Mouse (Mus musculus) liver, embryonic 12.5 days (tissue): ENCODE results near the gene Lat. TPM values are rescaled to one million over a fixed set of nuclear protein-coding genes. Genes with fewer than 3 reads are reported as not detected.

Source experiments
- ATAC-seq: fragments of 200-750 bp; cut with Nextera tagmentation; 2 replicates; pipeline ENCODE4 v1.8.0; 2017; ENCODE audit warnings: moderate number of reproducible peaks, mild to moderate bottlenecking, moderate library complexity
- H3K27ac ChIP-seq: fragments of 300-500 bp; sonication (generic); 2 replicates; pipeline ENCODE4 v1.5.1; 2016; ENCODE audit warnings: mild to moderate bottlenecking
- H3K27me3 ChIP-seq: fragments of 300-500 bp; sonication (generic); replicated peaks from 2 replicates; pipeline ENCODE4 v1.6.1; 2016; ENCODE audit warnings: mild to moderate bottlenecking, moderate library complexity
- H3K36me3 ChIP-seq: fragments of 300-500 bp; sonication (generic); 2 replicates; pipeline ENCODE4 v1.6.1; 2016; ENCODE audit warnings: mild to moderate bottlenecking, moderate library complexity
- H3K4me1 ChIP-seq: fragments of 300-500 bp; sonication (generic); 2 replicates; pipeline ENCODE4 v1.6.1; 2016
- H3K4me2 ChIP-seq: fragments of 300-500 bp; sonication (generic); 2 replicates; pipeline ENCODE4 v1.6.1; 2016; ENCODE audit warnings: mild to moderate bottlenecking, moderate library complexity
- H3K4me3 ChIP-seq: fragments of 300-500 bp; sonication (generic); 2 replicates; pipeline ENCODE4 v1.5.1; 2016; ENCODE audit warnings: mild to moderate bottlenecking, moderate library complexity
- H3K9ac ChIP-seq: fragments of 300-500 bp; sonication (generic); 2 replicates; pipeline ENCODE4 v1.6.1; 2016; ENCODE audit warnings: mild to moderate bottlenecking, moderate library complexity
- H3K9me3 ChIP-seq: fragments of 300-500 bp; sonication (generic); replicated peaks from 2 replicates; pipeline ENCODE4 v1.6.1; 2016; ENCODE audit warnings: mild to moderate bottlenecking, moderate library complexity
- WGBS: fragments of 180-500 bp; shearing (Covaris S2); methylation state at CpG from one replicate; pipeline ENCODE4 v1.1.7; 2016; ENCODE audit not compliant: insufficient replicate concordance; 5-methylcytosine and 5-hydroxymethylcytosine counted together
- polyA plus RNA-seq: library from polyadenylated mRNA; unstranded; fragments of >200 nt; fragmentation: Nextera tagmentation; extraction: Ambion mirVana; gene quantifications from 2 replicates; pipeline ENCODE4 v1.2.1, GENCODE M21; 2016

Gene Lat
- polyA plus RNA-seq, 1 experiment from 2014 or later, result 14.5 TPM

- 38% methylated on average over 6 of the region's 6 CpGs for WGBS
- no peak overlapping the region for H3K9ac ChIP-seq
These were observed 6.3 kb downstream of the Lat start for GRCm38 (mm10) chr7:126363038-126363437.

DNA sequence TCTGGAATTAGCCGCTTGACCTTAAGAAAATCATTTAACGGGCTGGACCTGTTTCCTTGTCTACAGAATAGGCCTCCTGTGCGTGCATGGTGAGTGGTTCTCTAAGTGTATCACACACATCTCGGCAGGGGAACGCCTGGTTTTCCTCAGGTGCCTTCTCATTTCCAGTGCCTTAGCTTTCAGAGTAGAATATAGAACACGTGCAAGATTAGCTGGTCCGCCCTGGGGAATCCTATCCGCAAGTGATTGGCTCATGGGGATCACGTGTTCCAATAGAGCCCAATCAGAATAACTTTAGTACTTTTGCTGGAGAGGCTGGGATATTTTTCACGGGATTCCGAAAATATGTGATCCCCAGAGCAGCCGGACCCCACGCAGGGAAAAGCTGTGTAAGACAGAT lies 10.3 kb downstream of the Lat start:
- WGBS, result 60% methylated on average over 13 of the region's 13 CpGs
- peaks cover 55% of the 10 kb centered on the region for H3K4me1 ChIP-seq
- H3K36me3 ChIP-seq, result peaks cover 7% of the 10 kb centered on the region; the same call in 1 of the 2 replicates

More at GRCm38 (mm10) chr7:126363038-126363437, 6.3 kb downstream of the Lat start:
- Histone ChIP-seq H3K4me1 (peaks cover 15% of the 10 kb centered on the region), H3K27ac (no peak overlapping the region), H3K36me3 (peaks cover 13% of the 10 kb centered on the region; the same call in 1 of the 2 replicates), H3K4me2 (no peak overlapping the region), H3K4me3 (no peak overlapping the region), H3K27me3 (no peaks in the 10 kb centered on the region), H3K9me3 (no peaks in the 10 kb centered on the region)
- ATAC-seq, result peak; percentile 59

DNA sequence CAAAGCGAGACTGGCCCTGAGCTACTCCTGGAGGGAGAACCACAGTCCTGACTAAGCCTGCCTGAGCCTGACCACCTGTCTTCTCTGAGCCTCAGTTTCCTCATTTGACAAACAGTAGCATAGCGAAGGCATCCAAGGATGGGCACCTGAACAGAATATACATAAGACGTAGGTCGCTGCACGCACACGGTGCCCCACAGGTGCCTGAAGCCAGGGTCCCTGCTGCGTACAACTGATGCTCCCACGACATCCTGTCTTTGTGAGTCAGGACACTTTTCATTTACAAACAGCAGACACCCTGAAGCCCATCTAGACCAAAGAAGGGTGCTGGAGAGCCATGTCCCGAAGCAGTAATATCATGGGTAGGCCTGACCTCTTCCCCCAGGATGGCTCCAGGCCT lies 11.0 kb downstream of the Lat start:
- ATAC-seq, result no peak
- Histone ChIP-seq H3K27me3 (no peaks in the 10 kb centered on the region), H3K27ac (no peak overlapping the region), H3K4me3 (no peak overlapping the region), H3K4me1 (peaks cover 59% of the 10 kb centered on the region), H3K4me2 (no peak overlapping the region), H3K9ac (no peak overlapping the region), H3K36me3 (peaks cover under 1% of the 10 kb centered on the region; the same call in 1 of the 2 replicates), H3K9me3 (no peaks in the 10 kb centered on the region)
- WGBS, result 88% methylated on average over 9 of the region's 9 CpGs

More for the DNA sequence above, 10.3 kb downstream of the Lat start:
- Histone ChIP-seq H3K9me3 (no peaks in the 10 kb centered on the region), H3K9ac (no peak overlapping the region), H3K4me3 (no peak overlapping the region), H3K27ac (no peak overlapping the region), H3K27me3 (no peaks in the 10 kb centered on the region), H3K4me2 (peak overlapping the region; percentile 14; the same call in 1 of the 2 replicates)
- no peak for ATAC-seq

- peaks cover 58% of the 10 kb centered on the region for H3K4me1 ChIP-seq
- no peak overlapping the region for H3K4me2 ChIP-seq
- H3K9ac ChIP-seq, result no peak overlapping the region
- H3K27me3 ChIP-seq, result no peaks in the 10 kb centered on the region
- H3K4me3 ChIP-seq, result no peak overlapping the region
- H3K27ac ChIP-seq, result peak overlapping the region; percentile 73; the same call in 1 of the 2 replicates
- no peak for ATAC-seq
- H3K9me3 ChIP-seq, result no peaks in the 10 kb centered on the region
- no peaks in the 10 kb centered on the region for H3K36me3 ChIP-seq
- WGBS, result 78% methylated on average over 6 of the region's 6 CpGs
These were observed 11.5 kb downstream of the Lat start for GRCm38 (mm10) chr7:126357838-126358237.

GRCm38 (mm10) chr7:126356793-126357591 lies 12.4 kb downstream of the Lat start:
- WGBS, result 13% methylated on average over 7 of the region's 7 CpGs
- Histone ChIP-seq H3K4me1 (peaks cover 54% of the 10 kb centered on the region), H3K4me3 (peak overlapping the region; percentile 23; the same call in 1 of the 2 replicates), H3K9ac (peak overlapping the region; percentile 55), H3K4me2 (peak overlapping the region; percentile 63), H3K36me3 (no peaks in the 10 kb centered on the region), H3K27me3 (no peaks in the 10 kb centered on the region), H3K27ac (peak overlapping the region; percentile 73), H3K9me3 (no peaks in the 10 kb centered on the region)
- peak; percentile 86 for ATAC-seq

GRCm38 (mm10) chr7:126355847-126356597 lies 13.3 kb downstream of the Lat start:
- Histone ChIP-seq H3K4me1 (peaks cover 54% of the 10 kb centered on the region), H3K9ac (0 out of 2 replicates have a peak overlapping the region, but pooled peaks have one; percentile 55), H3K27ac (peak overlapping the region; percentile 73), H3K4me3 (no peak overlapping the region), H3K9me3 (no peaks in the 10 kb centered on the region), H3K27me3 (no peaks in the 10 kb centered on the region), H3K4me2 (peak overlapping the region; percentile 63), H3K36me3 (no peaks in the 10 kb centered on the region)
- 39% methylated on average over 5 of the region's 5 CpGs for WGBS
- no peak for ATAC-seq

DNA sequence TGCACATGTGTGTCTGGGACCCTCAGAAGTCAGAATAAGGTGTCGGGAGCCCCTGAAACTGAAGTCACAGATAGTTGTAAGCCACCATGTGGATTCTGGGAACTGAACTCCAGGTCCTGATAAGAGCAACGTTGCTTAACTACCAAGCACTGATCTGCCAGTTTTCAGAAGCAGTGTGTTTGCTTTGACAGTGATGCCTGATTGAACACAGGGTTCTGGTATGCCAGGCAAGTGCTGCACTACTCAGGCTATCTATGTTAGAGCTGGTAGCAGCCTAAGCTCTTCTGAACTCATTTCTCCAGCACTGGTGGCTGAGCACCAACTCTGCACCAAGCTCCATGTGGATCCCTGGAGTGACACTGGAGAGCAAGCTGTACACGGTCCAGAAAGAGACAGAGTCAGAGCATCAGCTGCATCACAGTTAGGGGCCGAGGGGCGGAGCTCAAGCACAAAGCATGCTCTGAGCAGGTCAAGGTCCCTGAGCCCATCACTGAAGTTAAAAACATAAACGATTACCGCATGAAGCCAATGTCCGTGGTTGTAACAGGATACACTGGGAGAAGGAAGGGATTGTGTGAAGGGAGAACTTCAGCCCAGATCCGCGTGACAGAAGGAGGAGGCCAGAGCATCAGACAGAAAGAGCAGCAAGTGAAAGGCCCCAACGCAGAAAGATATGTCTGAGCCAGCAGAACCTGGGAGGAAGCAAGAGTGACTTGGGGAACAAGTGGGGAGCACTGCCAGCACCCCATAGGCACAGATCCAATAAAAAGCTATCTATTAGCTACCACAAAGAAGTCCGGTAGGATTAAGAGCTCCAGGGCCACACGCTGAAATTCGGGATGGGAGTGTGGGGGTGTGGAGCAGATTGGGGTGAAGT lies 14.4 kb downstream of the Lat start:
- H3K9ac ChIP-seq, result no peak overlapping the region
- ATAC-seq, result peak; percentile 36
- no peaks in the 10 kb centered on the region for H3K9me3 ChIP-seq
- peaks cover 54% of the 10 kb centered on the region for H3K4me1 ChIP-seq
- H3K4me2 ChIP-seq, result peak overlapping the region; percentile 27
- WGBS, result 46% methylated on average over 14 of the region's 14 CpGs
- H3K27ac ChIP-seq, result peak overlapping the region; percentile 42
- H3K4me3 ChIP-seq, result no peak overlapping the region
- no peaks in the 10 kb centered on the region for H3K36me3 ChIP-seq
- H3K27me3 ChIP-seq, result no peaks in the 10 kb centered on the region

- Histone ChIP-seq H3K27ac (no peak overlapping the region), H3K4me3 (no peak overlapping the region), H3K9ac (no peak overlapping the region), H3K27me3 (no peaks in the 10 kb centered on the region), H3K4me1 (peaks cover 54% of the 10 kb centered on the region), H3K9me3 (no peaks in the 10 kb centered on the region), H3K4me2 (no peak overlapping the region), H3K36me3 (no peaks in the 10 kb centered on the region)
- 60% methylated on average over 3 of the region's 3 CpGs for WGBS
- no peak for ATAC-seq
These were observed 15.4 kb downstream of the Lat start for GRCm38 (mm10) chr7:126353994-126354365.

GRCm38 (mm10) chr7:126353251-126353993 lies 15.9 kb downstream of the Lat start:
- H3K9ac ChIP-seq, result peak overlapping the region; percentile 28; the same call in 1 of the 2 replicates
- no peak overlapping the region for H3K4me3 ChIP-seq
- H3K4me1 ChIP-seq, result peaks cover 60% of the 10 kb centered on the region
- no peak for ATAC-seq
- H3K4me2 ChIP-seq, result no peak overlapping the region
- 50% methylated on average over 11 of the region's 11 CpGs for WGBS
- H3K9me3 ChIP-seq, result no peaks in the 10 kb centered on the region
- no peaks in the 10 kb centered on the region for H3K36me3 ChIP-seq
- H3K27me3 ChIP-seq, result no peaks in the 10 kb centered on the region
- H3K27ac ChIP-seq, result no peak overlapping the region

- Histone ChIP-seq H3K27me3 (no peaks in the 10 kb centered on the region), H3K36me3 (no peaks in the 10 kb centered on the region), H3K4me2 (no peak overlapping the region), H3K4me3 (no peak overlapping the region), H3K9me3 (no peaks in the 10 kb centered on the region), H3K27ac (no peak overlapping the region), H3K4me1 (peaks cover 48% of the 10 kb centered on the region), H3K9ac (no peak overlapping the region)
- 68% methylated on average over 10 of the region's 10 CpGs for WGBS
- no peak for ATAC-seq
These were observed 17.9 kb downstream of the Lat start for GRCm38 (mm10) chr7:126351419-126351951.
